Mouse (Mus musculus) brain, embryonic 14.5 days (tissue): ENCODE measurements around the gene H2-K1. TPM values are rescaled to one million over a fixed set of nuclear protein-coding genes. Genes with fewer than 3 reads are reported as not detected.
A peak's percentile ranks its signal among the peaks of the same experiment; 100 is the strongest.

Experiments
- DNase-seq: peaks from one replicate; pipeline ENCODE4 v3.0.0-alpha.2; 2011; ENCODE audit warnings: low read depth
- CTCF ChIP-seq: fragments of 200-500 bp; IDR thresholded peaks from 2 replicates; pipeline ENCODE4 v1.5.1; 2012; ENCODE audit warnings: inconsistent platforms, mild to moderate bottlenecking, moderate library complexity, borderline replicate concordance; ENCODE audit not compliant: insufficient read depth, insufficient read length; ENCODE audit errors: extremely low read depth
- POLR2A ChIP-seq: fragments of 200-500 bp; IDR thresholded peaks from 2 replicates; pipeline ENCODE4 v1.6.1; 2012; ENCODE audit warnings: mild to moderate bottlenecking, inconsistent platforms, borderline replicate concordance; ENCODE audit not compliant: poor library complexity, insufficient read depth, insufficient read length, severe bottlenecking; ENCODE audit errors: extremely low read depth
- polyA plus RNA-seq: library from polyadenylated mRNA; depleted of rRNA; stranded (reverse); fragments of >200 nt; gene quantifications from 2 replicates; pipeline ENCODE4 v1.2.3, GENCODE M21; 2012; rRNA removed

The H2-K1 gene
- polyA plus RNA-seq: 20.4 and 20.5 TPM in 2 replicates

GRCm38 (mm10) chr17:34000150-34000537 lies at the start of gene H2-K1:
Gene H2-K1, minus strand, starts transcription at chr17:34000347.
- TF ChIP-seq CTCF: no peak; the same call in 1 of the 2 replicates
- TF ChIP-seq POLR2A: 0 out of 2 replicates have a peak, but pooled peaks have one; percentile 15
- DNase-seq: peak; percentile 62

DNA sequence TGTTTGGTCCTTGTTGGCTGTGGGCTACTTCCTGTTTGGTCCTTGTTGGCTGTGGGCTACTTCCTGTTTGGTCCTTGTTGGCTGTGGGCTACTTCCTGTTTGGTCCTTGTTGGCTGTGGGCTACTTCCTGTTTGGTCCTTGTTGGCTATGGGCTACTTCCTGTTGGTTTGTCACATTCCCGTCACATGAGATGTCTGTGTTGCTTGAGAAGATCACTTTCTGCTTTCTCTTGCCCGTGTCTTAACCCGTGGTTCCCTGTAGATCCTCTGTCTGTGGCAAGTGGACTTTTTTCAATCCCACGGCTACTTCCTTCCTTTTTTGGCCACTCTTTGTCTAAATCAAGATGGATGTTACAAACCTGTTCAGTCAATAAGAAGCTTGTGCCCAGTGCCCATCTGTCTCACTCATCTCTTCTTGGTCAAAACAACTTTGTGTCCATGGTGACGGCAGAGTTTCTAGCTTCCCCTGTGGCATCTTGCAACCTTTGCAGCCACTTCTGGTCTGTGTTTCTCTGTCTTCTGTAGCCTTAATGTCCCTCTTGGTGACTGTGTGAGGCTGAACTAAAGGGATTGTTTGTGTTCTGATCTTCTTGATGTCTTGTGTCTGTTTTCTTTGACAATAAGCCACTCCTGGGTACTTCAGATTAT lies 47.4 kb upstream of the H2-K1 start:
- no peak for DNase-seq
- TF ChIP-seq CTCF (no peak), POLR2A (no peak)

DNA sequence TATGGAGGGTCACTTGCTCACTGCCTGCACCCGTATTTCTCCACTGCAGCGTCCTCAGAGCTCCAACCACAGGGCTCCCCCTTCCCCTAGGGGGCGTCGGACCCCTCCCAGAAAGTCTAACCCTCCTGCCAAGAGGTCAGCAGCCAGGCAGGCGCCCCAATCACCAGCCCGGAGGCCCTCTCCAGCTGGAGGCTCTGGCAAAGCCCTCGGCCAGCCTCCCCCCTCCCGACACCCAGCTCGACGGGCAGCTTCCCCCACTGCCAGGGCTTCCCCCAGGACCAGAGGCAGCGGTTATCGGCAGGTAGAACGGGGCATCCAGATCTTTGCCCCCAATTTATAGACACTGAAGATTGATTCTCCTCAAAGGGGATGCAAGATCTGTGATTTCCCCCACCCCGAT lies 45.8 kb upstream of the H2-K1 start:
- no peak for DNase-seq
- no peak for TF ChIP-seq CTCF
- TF ChIP-seq POLR2A: no peak

- DNase-seq: peak; percentile 26
- TF ChIP-seq CTCF: no peak
- no peak for TF ChIP-seq POLR2A
These were observed 39.7 kb upstream of the H2-K1 start for GRCm38 (mm10) chr17:34039562-34040450.

DNA sequence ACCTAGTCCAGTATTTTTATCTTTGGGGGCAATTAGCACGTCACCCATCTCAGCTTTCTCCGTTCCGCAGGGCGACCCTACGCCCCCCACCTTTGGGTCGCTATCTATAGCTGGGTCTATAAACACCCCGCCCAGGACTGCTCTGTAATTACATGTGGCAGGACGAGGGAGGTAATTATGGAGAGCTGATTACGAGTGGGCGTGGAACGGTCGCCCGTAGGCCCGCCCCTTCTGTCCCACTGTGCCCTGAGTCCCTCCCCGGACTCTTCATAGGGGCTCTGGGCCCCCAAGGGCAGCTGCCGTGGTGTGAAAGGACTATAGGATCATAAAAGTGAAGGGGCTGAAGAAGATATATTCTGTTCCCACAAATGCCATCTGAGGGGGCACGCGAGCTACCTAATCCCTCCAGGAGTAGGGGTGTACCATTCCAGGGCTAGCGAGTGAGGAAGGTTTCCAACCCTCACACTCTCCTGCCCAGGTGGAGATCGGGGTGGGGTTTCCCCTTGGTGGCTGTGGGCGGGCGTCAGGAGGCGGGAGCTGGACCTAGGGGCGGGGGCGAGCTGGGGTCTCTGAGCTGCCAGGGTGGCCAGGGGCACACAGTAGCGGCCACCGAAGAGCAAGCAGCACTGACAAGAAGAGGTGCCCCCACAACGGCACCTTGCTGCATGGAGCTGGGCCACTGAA lies 38.9 kb upstream of the H2-K1 start, which contains the start of gene Col11a2:
Col11a2 (plus strand) TSS at position 560 of the 684 bp plus-strand sequence.
- TF ChIP-seq POLR2A (no peak), CTCF (peak; percentile 1; the same call in 1 of the 2 replicates)
- DNase-seq: peak; percentile 60

DNA sequence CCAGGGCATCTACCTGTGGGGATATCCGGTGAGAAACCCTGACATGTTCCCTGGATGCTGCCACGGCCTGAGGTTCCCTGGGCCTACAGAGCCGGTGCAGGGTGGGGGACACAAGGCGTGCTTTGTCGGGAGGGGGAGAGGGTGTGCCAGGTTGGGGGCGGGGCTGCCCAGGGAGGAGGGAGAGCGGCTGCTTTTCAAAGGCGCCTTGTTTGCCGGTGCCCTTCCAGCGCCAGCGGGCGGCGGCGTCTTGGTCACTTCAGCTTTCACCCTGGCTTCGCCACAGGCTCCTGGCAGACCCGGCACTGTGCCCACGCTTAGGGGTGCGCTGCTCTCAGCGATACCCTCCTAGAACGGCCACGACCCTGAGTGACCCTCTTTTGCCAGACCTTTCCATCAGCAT lies 38.3 kb upstream of the H2-K1 start:
- peak; percentile 78 for DNase-seq
- TF ChIP-seq POLR2A (no peak), CTCF (no peak)

DNA sequence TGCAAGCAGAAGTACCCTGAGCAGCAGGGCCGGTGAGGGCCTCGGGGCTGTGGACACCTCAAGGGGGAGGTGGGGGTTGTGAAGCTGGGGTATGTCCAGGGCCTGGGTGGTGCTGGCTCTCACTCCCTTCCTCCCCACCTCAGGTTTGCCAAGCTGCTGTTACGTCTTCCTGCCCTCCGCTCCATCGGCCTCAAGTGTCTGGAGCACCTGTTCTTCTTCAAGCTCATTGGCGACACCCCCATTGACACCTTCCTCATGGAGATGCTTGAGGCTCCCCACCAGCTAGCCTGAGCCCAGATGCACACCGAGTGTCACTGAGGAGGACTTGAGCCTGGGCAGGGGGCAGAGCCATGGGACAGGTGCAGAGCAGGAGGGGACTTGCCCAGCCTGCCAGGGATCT lies 37.1 kb upstream of the H2-K1 start:
- no peak for TF ChIP-seq POLR2A
- TF ChIP-seq CTCF: no peak
- no peak for DNase-seq

- DNase-seq: no peak
- TF ChIP-seq CTCF (no peak), POLR2A (no peak)
These were observed 36.5 kb upstream of the H2-K1 start for GRCm38 (mm10) chr17:34036647-34037046.

DNA sequence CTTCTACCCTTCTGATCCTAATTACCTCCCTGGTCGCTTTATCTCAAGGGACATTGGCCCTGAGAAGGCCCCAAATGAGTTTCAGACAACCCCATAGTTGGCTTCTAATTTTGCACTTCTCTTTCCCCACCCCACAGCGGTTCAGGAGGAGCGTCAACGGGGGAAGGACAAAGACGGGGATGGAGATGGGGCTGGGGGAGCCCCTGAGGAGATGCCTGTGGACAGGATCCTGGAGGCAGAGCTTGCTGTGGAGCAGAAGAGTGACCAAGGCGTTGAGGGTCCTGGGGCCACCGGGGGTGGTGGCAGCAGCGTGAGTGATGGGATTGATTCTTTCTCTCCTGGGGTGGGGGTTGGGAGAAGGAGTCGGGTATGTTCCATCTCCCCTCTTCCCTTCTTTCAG lies 35.4 kb upstream of the H2-K1 start:
- TF ChIP-seq POLR2A (no peak), CTCF (no peak)
- no peak for DNase-seq

GRCm38 (mm10) chr17:34034064-34034463 lies 33.9 kb upstream of the H2-K1 start:
- TF ChIP-seq CTCF (peak; percentile 73), POLR2A (no peak)
- peak; percentile 49 for DNase-seq

DNA sequence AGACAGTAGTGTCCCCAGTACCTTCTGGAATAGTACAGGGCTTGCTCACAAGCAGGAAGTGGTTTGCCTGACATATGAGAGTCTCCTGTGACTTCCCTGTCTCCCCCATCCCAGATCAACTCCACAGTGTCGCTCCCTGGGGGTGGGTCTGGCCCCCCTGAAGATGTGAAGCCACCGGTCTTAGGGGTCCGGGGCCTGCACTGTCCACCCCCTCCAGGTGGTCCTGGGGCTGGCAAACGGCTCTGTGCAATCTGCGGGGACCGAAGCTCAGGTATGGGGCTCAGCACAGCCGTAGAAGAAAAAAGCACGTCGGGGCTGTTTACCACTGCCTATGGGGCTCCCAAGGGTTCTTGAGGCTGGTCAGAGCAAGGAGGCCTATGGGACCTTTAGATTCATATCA lies 33.3 kb upstream of the H2-K1 start:
- no peak for DNase-seq
- TF ChIP-seq POLR2A (no peak), CTCF (no peak)

DNA sequence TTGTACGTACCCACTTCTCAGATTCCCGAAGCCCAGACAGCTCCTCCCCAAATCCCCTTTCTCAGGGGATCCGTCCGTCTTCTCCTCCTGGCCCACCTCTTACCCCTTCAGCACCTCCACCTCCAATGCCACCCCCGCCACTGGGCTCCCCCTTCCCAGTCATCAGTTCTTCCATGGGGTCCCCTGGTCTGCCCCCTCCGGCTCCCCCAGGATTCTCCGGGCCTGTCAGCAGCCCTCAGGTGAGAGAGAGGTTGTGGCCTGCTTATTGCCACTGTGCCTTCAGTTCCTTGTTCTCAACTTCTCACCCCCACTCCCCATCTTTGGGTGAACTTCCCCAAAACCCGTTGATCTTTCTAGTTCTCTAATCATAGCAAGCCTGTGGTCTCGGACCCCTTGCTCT lies 32.7 kb upstream of the H2-K1 start:
- no peak for TF ChIP-seq POLR2A
- no peak for TF ChIP-seq CTCF
- no peak for DNase-seq
